Mouse (Mus musculus) forebrain, embryonic 15.5 days (tissue): ENCODE data around the gene Ckmt2. TPM values are rescaled to one million over a fixed set of nuclear protein-coding genes. Genes with fewer than 3 reads are reported as not detected.

Source experiments
- ATAC-seq: fragments of 200-750 bp; cut with Nextera tagmentation; replicated peaks from 2 replicates; pipeline ENCODE4 v1.8.0; 2017; ENCODE audit warnings: mild to moderate bottlenecking, moderate TSS enrichment, moderate library complexity
- H3K27ac ChIP-seq: fragments of 300-500 bp; sonication (generic); replicated peaks from 2 replicates; pipeline ENCODE4 v1.5.1; 2015; ENCODE audit warnings: mild to moderate bottlenecking, inconsistent platforms
- H3K27me3 ChIP-seq: fragments of 300-500 bp; sonication (generic); 2 replicates; pipeline ENCODE4 v1.6.1; 2015; ENCODE audit warnings: inconsistent platforms
- H3K36me3 ChIP-seq: fragments of 300-500 bp; sonication (generic); 2 replicates; pipeline ENCODE4 v1.6.1; 2015; ENCODE audit warnings: mild to moderate bottlenecking, inconsistent platforms
- H3K4me1 ChIP-seq: fragments of 300-500 bp; sonication (generic); 2 replicates; pipeline ENCODE4 v1.6.1; 2015; ENCODE audit warnings: inconsistent platforms
- H3K4me2 ChIP-seq: fragments of 300-500 bp; sonication (generic); replicated peaks from 2 replicates; pipeline ENCODE4 v1.6.1; 2015; ENCODE audit warnings: mild to moderate bottlenecking, inconsistent platforms
- H3K4me3 ChIP-seq: fragments of 300-500 bp; sonication (generic); 2 replicates; pipeline ENCODE4 v1.5.1; 2015; ENCODE audit warnings: mild to moderate bottlenecking, inconsistent platforms
- H3K9ac ChIP-seq: fragments of 300-500 bp; sonication (generic); replicated peaks from 2 replicates; pipeline ENCODE4 v1.6.1; 2015; ENCODE audit warnings: mild to moderate bottlenecking, inconsistent platforms
- H3K9me3 ChIP-seq: fragments of 300-500 bp; sonication (generic); 2 replicates; pipeline ENCODE4 v1.6.1; 2016; ENCODE audit warnings: inconsistent platforms
- WGBS: fragments of 180-500 bp; shearing (Covaris S2); methylation state at CpG from one replicate; pipeline ENCODE4 v1.1.7; 2015; ENCODE audit warnings: mixed read lengths; 5-methylcytosine and 5-hydroxymethylcytosine counted together
- polyA plus RNA-seq: library from polyadenylated mRNA; unstranded; fragments of >200 nt; fragmentation: Nextera tagmentation; extraction: Ambion mirVana; gene quantifications from 2 replicates; pipeline ENCODE4 v1.2.1, GENCODE M21; 2015

The Ckmt2 gene
- polyA plus RNA-seq, 1 experiment from 2014 or later, result not detected

GRCm38 (mm10) chr13:91857427-91857826, 19.3 kb downstream of the Ckmt2 start:
- Histone ChIP-seq H3K9me3 (no peaks in the 10 kb centered on the region), H3K4me1 (no peaks in the 10 kb centered on the region), H3K4me2 (no peak overlapping the region), H3K36me3 (no peaks in the 10 kb centered on the region), H3K27me3 (no peaks in the 10 kb centered on the region), H3K4me3 (no peak overlapping the region), H3K9ac (no peak overlapping the region), H3K27ac (no peak overlapping the region)
- WGBS, result 75% methylated on average over 8 of the region's 8 CpGs
- no peak for ATAC-seq

GRCm38 (mm10) chr13:91854412-91854811, 22.3 kb downstream of the Ckmt2 start:
- Histone ChIP-seq H3K9ac (no peak overlapping the region), H3K4me2 (no peak overlapping the region), H3K9me3 (no peaks in the 10 kb centered on the region), H3K27me3 (no peaks in the 10 kb centered on the region), H3K4me1 (no peaks in the 10 kb centered on the region), H3K4me3 (no peak overlapping the region), H3K27ac (no peak overlapping the region), H3K36me3 (no peaks in the 10 kb centered on the region)
- 78% methylated on average over 3 of the region's 3 CpGs for whole genome bisulfite sequencing
- no peak for ATAC-seq

DNA sequence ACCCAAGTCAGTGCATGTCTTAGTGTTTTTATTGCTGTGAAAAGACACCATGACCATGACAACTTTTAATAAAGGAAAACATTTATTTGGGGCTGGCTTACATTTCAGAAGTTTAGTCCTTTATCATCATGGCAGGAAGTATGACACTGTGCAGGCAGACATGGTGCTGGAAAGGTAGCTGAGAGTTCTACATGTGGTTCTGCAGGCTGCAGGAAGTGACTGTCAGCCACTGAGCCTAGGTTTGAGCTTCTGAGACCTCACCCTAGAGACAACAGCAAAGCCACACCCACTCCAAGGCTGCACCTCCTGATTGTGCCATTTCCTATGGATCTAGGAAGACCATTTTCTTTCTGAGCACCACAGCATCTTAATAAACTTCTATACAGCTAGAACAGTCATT, 48.8 kb downstream of the Ckmt2 start:
- H3K9me3 ChIP-seq, result no peaks in the 10 kb centered on the region
- H3K27me3 ChIP-seq, result no peaks in the 10 kb centered on the region
- no peak overlapping the region for H3K4me2 ChIP-seq
- no peak overlapping the region for H3K9ac ChIP-seq
- no peak for ATAC-seq
- H3K27ac ChIP-seq, result no peak overlapping the region
- no peak overlapping the region for H3K4me3 ChIP-seq
- no peaks in the 10 kb centered on the region for H3K4me1 ChIP-seq
- no peaks in the 10 kb centered on the region for H3K36me3 ChIP-seq

- ATAC-seq, result no peak
- H3K9ac ChIP-seq, result no peak overlapping the region
- H3K9me3 ChIP-seq, result no peaks in the 10 kb centered on the region
- H3K4me1 ChIP-seq, result no peaks in the 10 kb centered on the region
- H3K36me3 ChIP-seq, result no peaks in the 10 kb centered on the region
- no peak overlapping the region for H3K27ac ChIP-seq
- no peak overlapping the region for H3K4me2 ChIP-seq
- 94% methylated on average over 2 of the region's 2 CpGs for WGBS
- no peaks in the 10 kb centered on the region for H3K27me3 ChIP-seq
- H3K4me3 ChIP-seq, result no peak overlapping the region
These were observed 50.6 kb downstream of the Ckmt2 start for GRCm38 (mm10) chr13:91826066-91826465.

DNA sequence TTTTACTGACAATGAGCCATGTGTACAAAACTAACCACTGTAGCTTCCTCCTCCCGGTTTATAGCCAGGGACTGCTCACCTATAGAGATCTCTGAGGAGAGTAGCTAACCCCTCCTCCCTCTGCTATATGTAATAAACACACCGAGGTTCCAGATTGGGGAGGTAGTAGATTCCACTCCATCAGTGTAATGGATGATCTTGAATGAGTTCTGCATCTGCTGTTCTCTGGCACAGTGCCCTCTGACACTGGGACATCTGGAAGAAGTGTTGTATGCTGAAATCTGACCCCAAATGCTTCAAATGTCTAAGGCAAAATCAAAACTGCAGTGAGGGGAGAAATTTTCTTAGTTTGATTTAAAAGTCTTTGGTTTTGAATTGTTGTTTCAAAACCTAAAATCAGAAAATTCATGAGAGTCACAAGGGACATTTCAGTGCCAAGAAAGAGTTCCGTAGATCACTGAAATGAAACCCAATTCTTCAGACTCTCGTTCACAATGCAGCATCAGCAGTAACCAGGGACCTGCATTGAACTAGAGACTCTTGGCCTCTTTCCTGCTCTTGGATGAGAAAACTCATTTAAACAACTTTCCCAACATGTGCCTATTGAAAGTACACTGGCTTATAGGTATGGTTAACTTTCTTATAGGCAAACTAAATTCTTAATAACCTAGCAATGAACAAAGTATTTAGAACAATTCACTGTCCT, 51.7 kb downstream of the Ckmt2 start:
- Histone ChIP-seq H3K27me3 (no peaks in the 10 kb centered on the region), H3K36me3 (no peaks in the 10 kb centered on the region), H3K4me1 (no peaks in the 10 kb centered on the region), H3K9ac (no peak overlapping the region), H3K9me3 (no peaks in the 10 kb centered on the region), H3K27ac (no peak overlapping the region), H3K4me2 (no peak overlapping the region), H3K4me3 (no peak overlapping the region)
- no peak for ATAC-seq
- 70% methylated on average over 4 of the region's 4 CpGs for WGBS

GRCm38 (mm10) chr13:91823735-91824134, 53.0 kb downstream of the Ckmt2 start:
- 49% methylated on average over 6 of the region's 6 CpGs for WGBS
- no peak for ATAC-seq

DNA sequence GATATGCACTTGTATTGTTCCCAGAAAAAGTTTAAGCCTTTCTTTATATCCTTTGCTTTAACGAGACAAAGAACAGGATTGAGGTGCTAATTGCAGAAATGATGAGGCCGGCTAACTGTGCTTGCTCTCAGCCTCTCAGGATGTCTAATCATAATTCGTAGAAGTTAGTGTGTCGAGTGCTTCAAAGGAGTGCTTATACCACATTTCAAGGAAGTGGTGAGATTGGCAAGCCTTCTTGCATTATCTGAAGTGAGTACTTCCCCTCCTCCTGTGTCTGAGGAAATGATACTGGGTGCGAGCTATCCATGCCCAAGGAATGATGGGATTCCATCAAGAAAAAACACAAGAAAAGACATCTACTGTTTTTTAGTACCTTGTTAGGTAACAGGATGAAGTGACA, 62.0 kb downstream of the Ckmt2 start:
- no peak overlapping the region for H3K4me2 ChIP-seq
- no peaks in the 10 kb centered on the region for H3K36me3 ChIP-seq
- 81% methylated on average over 5 of the region's 5 CpGs for WGBS
- no peaks in the 10 kb centered on the region for H3K4me1 ChIP-seq
- no peak overlapping the region for H3K9ac ChIP-seq
- H3K27ac ChIP-seq, result no peak overlapping the region
- ATAC-seq, result no peak
- H3K27me3 ChIP-seq, result no peaks in the 10 kb centered on the region
- no peak overlapping the region for H3K4me3 ChIP-seq
- no peaks in the 10 kb centered on the region for H3K9me3 ChIP-seq

More at GRCm38 (mm10) chr13:91823735-91824134, 53.0 kb downstream of the Ckmt2 start:
- H3K4me3 ChIP-seq, result no peak overlapping the region
- no peaks in the 10 kb centered on the region for H3K4me1 ChIP-seq
- no peak overlapping the region for H3K27ac ChIP-seq
- H3K4me2 ChIP-seq, result no peak overlapping the region
- H3K9me3 ChIP-seq, result no peaks in the 10 kb centered on the region
- H3K9ac ChIP-seq, result no peak overlapping the region
- no peaks in the 10 kb centered on the region for H3K36me3 ChIP-seq
- H3K27me3 ChIP-seq, result no peaks in the 10 kb centered on the region

- Histone ChIP-seq H3K9ac (no peak overlapping the region), H3K36me3 (peaks cover 11% of the 10 kb centered on the region), H3K4me2 (no peak overlapping the region), H3K9me3 (no peaks in the 10 kb centered on the region), H3K4me1 (peaks cover 13% of the 10 kb centered on the region), H3K27ac (no peak overlapping the region), H3K27me3 (no peaks in the 10 kb centered on the region), H3K4me3 (no peak overlapping the region)
- no peak for ATAC-seq
- WGBS, result 39% methylated on average over 2 of the region's 2 CpGs
These were observed 67.2 kb downstream of the Ckmt2 start for GRCm38 (mm10) chr13:91809476-91809875.

GRCm38 (mm10) chr13:91807874-91808575, 68.7 kb downstream of the Ckmt2 start:
- H3K9me3 ChIP-seq, result no peaks in the 10 kb centered on the region
- peak overlapping the region; percentile 79 for H3K4me3 ChIP-seq
- ATAC-seq, result no peak
- H3K9ac ChIP-seq, result peak overlapping the region; percentile 95
- H3K36me3 ChIP-seq, result peaks cover 15% of the 10 kb centered on the region
- peak overlapping the region; percentile 94 for H3K27ac ChIP-seq
- 36% methylated on average over 20 of the region's 20 CpGs for WGBS
- H3K4me2 ChIP-seq, result peak overlapping the region; percentile 61
- no peaks in the 10 kb centered on the region for H3K27me3 ChIP-seq
- H3K4me1 ChIP-seq, result peaks cover 13% of the 10 kb centered on the region

DNA sequence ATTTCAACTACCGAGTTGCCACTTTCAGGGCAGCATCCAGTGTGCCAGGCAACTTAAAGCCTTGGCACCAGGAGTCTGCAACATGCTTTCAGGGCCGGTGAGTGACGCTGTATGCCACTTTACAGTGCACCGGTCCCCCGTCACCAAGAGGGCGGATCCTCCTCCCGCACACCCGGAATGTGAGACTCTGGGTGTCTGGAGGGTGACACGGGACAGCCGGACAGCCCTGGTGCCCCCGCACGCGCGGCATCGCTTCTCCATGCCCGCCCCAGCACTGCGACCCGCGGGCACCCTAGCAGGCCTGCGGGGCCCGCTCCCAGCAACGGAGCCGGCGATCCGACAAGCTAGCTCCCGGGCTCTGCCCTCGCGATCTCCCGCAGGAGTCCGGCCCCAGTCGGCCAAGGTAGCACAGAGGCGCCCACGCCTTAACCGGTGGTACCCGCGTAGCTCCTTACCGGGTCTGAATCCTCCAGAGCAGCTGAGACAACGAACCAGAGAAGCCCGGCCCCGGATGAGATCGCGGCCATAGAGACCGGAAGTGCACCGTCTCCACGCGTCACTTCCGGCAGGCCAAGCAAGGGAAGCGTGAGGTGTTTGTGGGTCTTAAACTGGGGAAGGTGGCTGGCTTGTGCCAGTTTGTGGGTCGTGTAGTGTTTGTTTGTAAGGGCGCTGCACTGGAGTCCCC, 69.4 kb downstream of the Ckmt2 start, which contains the start of gene Zcchc9:
Zcchc9 (minus strand) TSS at position 551 of the 685 bp plus-strand sequence.
- Histone ChIP-seq H3K4me1 (peaks cover 13% of the 10 kb centered on the region), H3K9ac (peak within 1 kb of the TSS; percentile 95), H3K36me3 (peaks cover 15% of the 10 kb centered on the region), H3K27ac (peak within 1 kb of the TSS; percentile 94), H3K4me3 (peak within 1 kb of the TSS; percentile 79), H3K9me3 (no peaks in the 10 kb centered on the region), H3K27me3 (no peaks in the 10 kb centered on the region), H3K4me2 (peak within 1 kb of the TSS; percentile 61)
- ATAC-seq, result peak; percentile 99
- WGBS, result under 1% methylated on average over 45 of the region's 50 CpGs
